Comparison of ENCODE assay signal across 17 mouse cellular contexts in genomic region chr3:27267327-27267726, GRCm38 (mm10). TPM values are rescaled to one million over a fixed set of nuclear protein-coding genes. Genes with fewer than 3 reads are reported as not detected.
A peak's percentile ranks its signal among the peaks of the same experiment; 100 is the strongest.
DNase-seq lines count a peak whose midpoint lies in the region; ATAC-seq lines count a peak whose summit lies in the region.
"Had no signal": no experiment of that assay in that cellular context is flagged by ENCODE, and none has a peak within 500 bp of the region (broad histone marks: within the 10 kb centered on the region; RNA-seq: fewer than 3 reads in every experiment).

No protein-coding gene starts in this region.

- no peaks in the 10 kb centered on the region for H3K4me1 ChIP-seq in heart, embryonic 11.5 days (ENCODE audit: control insufficient read depth, insufficient read depth, low read length)
- H3K4me1 ChIP-seq in hindbrain, embryonic 11.5 days (replicated peaks; ENCODE audit: control insufficient read depth, insufficient read depth, low read length): no peaks in the 10 kb centered on the region
- H3K4me1 ChIP-seq: embryonic facial prominence, embryonic 15.5 days; forebrain, embryonic 15.5 days; neural tube, embryonic 13.5 days had no signal

- no peaks in the 10 kb centered on the region for H3K27me3 ChIP-seq in heart, embryonic 11.5 days (ENCODE audit: control insufficient read depth, insufficient read depth, low read length)
- no peaks in the 10 kb centered on the region for H3K27me3 ChIP-seq in hindbrain, embryonic 11.5 days (ENCODE audit: control insufficient read depth, insufficient read depth, low read length)
- H3K27me3 ChIP-seq: embryonic facial prominence, embryonic 15.5 days; forebrain, embryonic 15.5 days; limb, embryonic 15.5 days; neural tube, embryonic 13.5 days had no signal

- H3K4me3 ChIP-seq in heart, embryonic 11.5 days (ENCODE audit: low read depth, low read length): no peak overlapping the region
- H3K4me3 ChIP-seq in hindbrain, embryonic 11.5 days (ENCODE audit: low read depth, low read length): no peak overlapping the region
- H3K4me3 ChIP-seq: embryonic facial prominence, embryonic 15.5 days; forebrain, embryonic 15.5 days; left cerebral cortex, adult 2 months; limb, embryonic 15.5 days; neural tube, embryonic 13.5 days had no signal

- no peak overlapping the region for H3K4me2 ChIP-seq in heart, embryonic 11.5 days
- no peak overlapping the region for H3K4me2 ChIP-seq in hindbrain, embryonic 11.5 days (replicated peaks; ENCODE audit: low read depth, low read length)
- H3K4me2 ChIP-seq: embryonic facial prominence, embryonic 15.5 days; forebrain, embryonic 15.5 days; limb, embryonic 15.5 days; neural tube, embryonic 13.5 days had no signal

- no peak overlapping the region for H3K27ac ChIP-seq in heart, embryonic 11.5 days (ENCODE audit: low read depth, low read length)
- H3K27ac ChIP-seq in hindbrain, embryonic 11.5 days (ENCODE audit: low read depth, low read length): no peak overlapping the region
- H3K27ac ChIP-seq: embryonic facial prominence, embryonic 15.5 days; forebrain, embryonic 15.5 days; left cerebral cortex, adult 2 months; limb, embryonic 15.5 days; neural tube, embryonic 13.5 days had no signal

- 72% methylated on average over 5 of the region's 5 CpGs for WGBS in heart, embryonic 11.5 days (ENCODE audit: insufficient replicate concordance)
- WGBS in hindbrain, embryonic 11.5 days: 94% methylated on average over 5 of the region's 5 CpGs

- no peaks in the 10 kb centered on the region for H3K9me3 ChIP-seq in heart, embryonic 11.5 days (replicated peaks; ENCODE audit: control insufficient read depth, low read length)
- no peaks in the 10 kb centered on the region for H3K9me3 ChIP-seq in hindbrain, embryonic 11.5 days (ENCODE audit: control insufficient read depth, low read length)
- H3K9me3 ChIP-seq: embryonic facial prominence, embryonic 15.5 days; forebrain, embryonic 15.5 days; limb, embryonic 15.5 days; neural tube, embryonic 13.5 days had no signal

- DNase-seq in heart, adult 18-20 months: peak; percentile 33 to 42
- peak; percentile 31 for DNase-seq in heart, postnatal 4 days
- peak; percentile 63 to 75 for DNase-seq in kidney, postnatal 36 days
- peak; percentile 74 to 78 for DNase-seq in lung, postnatal 4 days
- DNase-seq in hindbrain, embryonic 11.5 days (ENCODE audit: low spot score): no peak
- DNase-seq in thymus, postnatal 14 days: no peak
- DNase-seq: gastrocnemius, postnatal 25 days had no signal

- no peak overlapping the region for H3K9ac ChIP-seq in heart, embryonic 11.5 days (ENCODE audit: low read depth, low read length)
- no peak overlapping the region for H3K9ac ChIP-seq in hindbrain, embryonic 11.5 days (ENCODE audit: low read depth, low read length)
- H3K9ac ChIP-seq: embryonic facial prominence, embryonic 15.5 days; forebrain, embryonic 15.5 days; limb, embryonic 15.5 days; neural tube, embryonic 13.5 days had no signal

- ATAC-seq in heart, embryonic 11.5 days (replicated peaks; ENCODE audit: insufficient number of reproducible peaks, low FRiP score, low TSS enrichment): no peak
- no peak for ATAC-seq in hindbrain, embryonic 11.5 days (ENCODE audit: low FRiP score)
- ATAC-seq in frontal cortex, adult (ENCODE audit: low TSS enrichment): no peak
- ATAC-seq: activated CD4-positive, CD25-positive, alpha-beta regulatory T cell, adult 4 months; forebrain, embryonic 15.5 days; intestine, postnatal 0 days; midbrain, embryonic 16.5 days had no signal

- no peaks in the 10 kb centered on the region for H3K36me3 ChIP-seq in heart, embryonic 11.5 days (ENCODE audit: control insufficient read depth, insufficient read depth, low read length)
- no peaks in the 10 kb centered on the region for H3K36me3 ChIP-seq in hindbrain, embryonic 11.5 days (ENCODE audit: control insufficient read depth, insufficient read depth, low read length)
- H3K36me3 ChIP-seq: embryonic facial prominence, embryonic 15.5 days; forebrain, embryonic 15.5 days; limb, embryonic 15.5 days; neural tube, embryonic 13.5 days had no signal

RNA-seq across cellular contexts. Expression of gene Tnfsf10, which starts 49.5 kb away (rescaled TPM):
- 10 to 100 TPM in 1 of 2 experiments, 1 to 10 TPM in 1; 6.3 to 10.0 TPM for total RNA-seq in heart, adult 18-20 months (2021)
- polyA plus RNA-seq in heart, embryonic 11.5 days (2014; fragmentation: Nextera tagmentation; extraction: Ambion mirVana): not detected in 2 replicates
- total RNA-seq in heart, postnatal 4 days (2021): 1 to 10 TPM; 5.5 to 7.1 TPM
- not detected in 2 replicates for polyA plus RNA-seq in hindbrain, embryonic 11.5 days (2014; fragmentation: Nextera tagmentation; extraction: Ambion mirVana)
- polyA plus RNA-seq: neural tube, embryonic 13.5 days had no signal

Comparison
In these comparisons a context has a peak if more than half of its experiments do, and no peak if none do; other contexts are left out.
1. DNase-seq: peak in heart, adult 18-20 months (2 of 2), heart, postnatal 4 days (single experiment), kidney, postnatal 36 days (2 of 2) and lung, postnatal 4 days (2 of 2); none in hindbrain, embryonic 11.5 days (single experiment) and thymus, postnatal 14 days (single experiment).